Mouse (Mus musculus): ENCODE data around the gene Taf3. TPM values are rescaled to one million over a fixed set of nuclear protein-coding genes. Genes with fewer than 3 reads are reported as not detected.

The Taf3 gene
- polyA plus RNA-seq, 1 experiment from 2014 or later, result 13.9 TPM

- Histone ChIP-seq H3K9ac (ENCODE audit: low read depth, low read length) (no peak overlapping the region), H3K4me1 (ENCODE audit: control insufficient read depth, insufficient read depth, low read length) (no peaks in the 10 kb centered on the region), H3K4me3 (ENCODE audit: low read depth, low read length) (no peak overlapping the region), H3K4me2 (ENCODE audit: low read length) (no peak overlapping the region), H3K27ac (ENCODE audit: low read length) (no peak overlapping the region), H3K9me3 (replicated peaks; ENCODE audit: control insufficient read depth, low read length, poor library complexity, severe bottlenecking) (no peaks in the 10 kb centered on the region), H3K27me3 (ENCODE audit: control insufficient read depth, insufficient read depth, low read depth, low read length) (no peaks in the 10 kb centered on the region), H3K36me3 (ENCODE audit: control insufficient read depth, insufficient read depth, low read length) (no peaks in the 10 kb centered on the region)
- no peak for ATAC-seq
- WGBS, result 91% methylated on average over 3 of the region's 3 CpGs
Measured at GRCm38 (mm10) chr2:9971927-9972326, 76.5 kb downstream of the Taf3 start.

DNA sequence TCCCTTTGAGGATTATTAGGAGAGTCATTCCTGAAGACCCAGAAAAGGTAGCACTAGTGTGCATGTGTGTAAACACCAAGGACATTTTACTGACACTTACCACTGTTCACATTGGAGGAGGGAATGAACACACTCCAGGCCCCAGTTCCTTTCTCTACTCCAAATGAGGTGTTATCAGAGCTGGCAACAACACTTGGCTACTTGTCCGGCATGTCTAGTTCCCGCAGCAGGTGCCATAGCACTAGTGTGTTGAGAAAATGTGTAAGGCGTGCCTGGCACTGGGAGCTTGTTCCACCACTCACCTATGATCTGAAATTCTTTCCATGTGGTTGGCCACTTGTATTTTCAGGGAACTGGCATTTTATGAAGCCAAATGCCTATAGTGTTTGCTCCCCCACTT, 77.8 kb downstream of the Taf3 start:
- no peak for ATAC-seq
- Histone ChIP-seq H3K27ac (ENCODE audit: low read length) (no peak overlapping the region), H3K4me3 (ENCODE audit: low read depth, low read length) (no peak overlapping the region), H3K9me3 (replicated peaks; ENCODE audit: control insufficient read depth, low read length, poor library complexity, severe bottlenecking) (no peaks in the 10 kb centered on the region), H3K27me3 (ENCODE audit: control insufficient read depth, insufficient read depth, low read depth, low read length) (no peaks in the 10 kb centered on the region), H3K4me2 (ENCODE audit: low read length) (no peak overlapping the region), H3K36me3 (ENCODE audit: control insufficient read depth, insufficient read depth, low read length) (no peaks in the 10 kb centered on the region), H3K4me1 (ENCODE audit: control insufficient read depth, insufficient read depth, low read length) (no peaks in the 10 kb centered on the region), H3K9ac (ENCODE audit: low read depth, low read length) (no peak overlapping the region)
- 94% methylated on average over 3 of the region's 3 CpGs for WGBS

DNA sequence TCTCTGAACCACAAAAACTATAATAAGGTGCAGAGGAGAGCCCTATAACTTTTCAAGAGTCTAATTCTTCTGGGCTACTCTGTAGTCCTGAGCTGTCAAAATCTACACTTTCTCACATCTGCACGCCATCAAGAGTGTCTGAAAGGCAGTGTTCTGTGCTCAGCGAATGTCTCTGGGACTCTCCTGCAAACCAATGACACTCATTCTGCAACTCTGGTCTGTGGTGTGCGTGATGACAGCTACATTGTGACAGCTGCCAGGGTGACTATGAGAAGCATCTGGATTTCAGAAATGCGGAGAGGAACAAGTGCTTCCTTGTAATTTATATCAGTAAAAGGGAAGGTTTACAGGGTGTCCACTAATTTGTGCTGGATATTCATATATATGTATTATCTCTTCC, 78.2 kb downstream of the Taf3 start:
- no peak overlapping the region for H3K9ac ChIP-seq (ENCODE audit: low read depth, low read length)
- no peak overlapping the region for H3K4me3 ChIP-seq (ENCODE audit: low read depth, low read length)
- H3K9me3 ChIP-seq (replicated peaks; ENCODE audit: control insufficient read depth, low read length, poor library complexity, severe bottlenecking), result no peaks in the 10 kb centered on the region
- no peaks in the 10 kb centered on the region for H3K27me3 ChIP-seq (ENCODE audit: control insufficient read depth, insufficient read depth, low read depth, low read length)
- no peaks in the 10 kb centered on the region for H3K4me1 ChIP-seq (ENCODE audit: control insufficient read depth, insufficient read depth, low read length)
- no peaks in the 10 kb centered on the region for H3K36me3 ChIP-seq (ENCODE audit: control insufficient read depth, insufficient read depth, low read length)
- WGBS, result 80% methylated on average over 4 of the region's 4 CpGs
- no peak for ATAC-seq
- no peak overlapping the region for H3K27ac ChIP-seq (ENCODE audit: low read length)
- no peak overlapping the region for H3K4me2 ChIP-seq (ENCODE audit: low read length)

- H3K27me3 ChIP-seq (ENCODE audit: control insufficient read depth, insufficient read depth, low read depth, low read length), result no peaks in the 10 kb centered on the region
- H3K27ac ChIP-seq (ENCODE audit: low read length), result no peak overlapping the region
- H3K4me3 ChIP-seq (ENCODE audit: low read depth, low read length), result no peak overlapping the region
- H3K36me3 ChIP-seq (ENCODE audit: control insufficient read depth, insufficient read depth, low read length), result no peaks in the 10 kb centered on the region
- H3K9me3 ChIP-seq (replicated peaks; ENCODE audit: control insufficient read depth, low read length, poor library complexity, severe bottlenecking), result no peaks in the 10 kb centered on the region
- no peak for ATAC-seq
- H3K4me1 ChIP-seq (ENCODE audit: control insufficient read depth, insufficient read depth, low read length), result no peaks in the 10 kb centered on the region
- no peak overlapping the region for H3K9ac ChIP-seq (ENCODE audit: low read depth, low read length)
- H3K4me2 ChIP-seq (ENCODE audit: low read length), result no peak overlapping the region
- 90% methylated on average over 5 of the region's 5 CpGs for WGBS
Measured at GRCm38 (mm10) chr2:9969734-9970133, 78.7 kb downstream of the Taf3 start.

- WGBS, result 83% methylated on average over 1 of the region's 1 CpGs
Measured at GRCm38 (mm10) chr2:9966634-9967033, 81.8 kb downstream of the Taf3 start.

GRCm38 (mm10) chr2:9965608-9966007, 82.8 kb downstream of the Taf3 start:
- Histone ChIP-seq H3K27me3 (ENCODE audit: control insufficient read depth, insufficient read depth, low read depth, low read length) (no peaks in the 10 kb centered on the region), H3K27ac (ENCODE audit: low read length) (no peak overlapping the region), H3K36me3 (ENCODE audit: control insufficient read depth, insufficient read depth, low read length) (no peaks in the 10 kb centered on the region), H3K9ac (ENCODE audit: low read depth, low read length) (no peak overlapping the region), H3K4me2 (ENCODE audit: low read length) (no peak overlapping the region), H3K4me3 (ENCODE audit: low read depth, low read length) (no peak overlapping the region), H3K9me3 (replicated peaks; ENCODE audit: control insufficient read depth, low read length, poor library complexity, severe bottlenecking) (no peaks in the 10 kb centered on the region), H3K4me1 (ENCODE audit: control insufficient read depth, insufficient read depth, low read length) (no peaks in the 10 kb centered on the region)
- WGBS, result 80% methylated on average over 1 of the region's 1 CpGs
- ATAC-seq, result no peak

More at GRCm38 (mm10) chr2:9966634-9967033, 81.8 kb downstream of the Taf3 start:
- H3K9ac ChIP-seq (ENCODE audit: low read depth, low read length), result no peak overlapping the region
- no peaks in the 10 kb centered on the region for H3K9me3 ChIP-seq (replicated peaks; ENCODE audit: control insufficient read depth, low read length, poor library complexity, severe bottlenecking)
- ATAC-seq, result no peak
- no peaks in the 10 kb centered on the region for H3K4me1 ChIP-seq (ENCODE audit: control insufficient read depth, insufficient read depth, low read length)
- no peak overlapping the region for H3K27ac ChIP-seq (ENCODE audit: low read length)
- no peak overlapping the region for H3K4me3 ChIP-seq (ENCODE audit: low read depth, low read length)
- no peak overlapping the region for H3K4me2 ChIP-seq (ENCODE audit: low read length)
- H3K36me3 ChIP-seq (ENCODE audit: control insufficient read depth, insufficient read depth, low read length), result no peaks in the 10 kb centered on the region
- H3K27me3 ChIP-seq (ENCODE audit: control insufficient read depth, insufficient read depth, low read depth, low read length), result no peaks in the 10 kb centered on the region

DNA sequence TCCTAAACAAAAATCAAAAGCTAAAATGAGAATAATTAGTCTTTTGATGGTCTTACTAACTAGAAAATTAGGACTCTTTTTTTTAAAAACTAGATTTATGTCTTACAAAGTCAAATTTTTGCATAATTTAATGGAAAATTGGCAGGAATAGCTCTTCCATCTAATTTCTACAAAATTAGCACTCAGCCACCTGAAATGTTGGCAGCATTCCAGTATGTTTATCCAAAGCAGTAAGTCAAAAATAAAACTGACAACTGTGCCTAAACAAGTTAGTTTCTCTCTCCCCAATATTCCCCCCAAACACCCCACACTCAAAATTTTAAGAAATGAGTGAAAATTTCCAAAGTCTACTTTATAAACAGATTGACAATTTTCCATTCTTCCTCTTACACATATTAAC, 85.5 kb downstream of the Taf3 start:
- H3K4me1 ChIP-seq (ENCODE audit: control insufficient read depth, insufficient read depth, low read length), result no peaks in the 10 kb centered on the region
- no peak overlapping the region for H3K4me3 ChIP-seq (ENCODE audit: low read depth, low read length)
- H3K9me3 ChIP-seq (replicated peaks; ENCODE audit: control insufficient read depth, low read length, poor library complexity, severe bottlenecking), result no peaks in the 10 kb centered on the region
- H3K27me3 ChIP-seq (ENCODE audit: control insufficient read depth, insufficient read depth, low read depth, low read length), result no peaks in the 10 kb centered on the region
- H3K4me2 ChIP-seq (ENCODE audit: low read length), result no peak overlapping the region
- no peaks in the 10 kb centered on the region for H3K36me3 ChIP-seq (ENCODE audit: control insufficient read depth, insufficient read depth, low read length)
- H3K9ac ChIP-seq (ENCODE audit: low read depth, low read length), result no peak overlapping the region
- no peak for ATAC-seq
- H3K27ac ChIP-seq (ENCODE audit: low read length), result no peak overlapping the region

- peaks cover 4% of the 10 kb centered on the region for H3K4me1 ChIP-seq (ENCODE audit: control insufficient read depth, insufficient read depth, low read length)
- H3K27ac ChIP-seq (ENCODE audit: low read length), result no peak overlapping the region
- no peak overlapping the region for H3K4me3 ChIP-seq (ENCODE audit: low read depth, low read length)
- no peaks in the 10 kb centered on the region for H3K9me3 ChIP-seq (replicated peaks; ENCODE audit: control insufficient read depth, low read length, poor library complexity, severe bottlenecking)
- H3K4me2 ChIP-seq (ENCODE audit: low read length), result no peak overlapping the region
- no peak for ATAC-seq
- no peak overlapping the region for H3K9ac ChIP-seq (ENCODE audit: low read depth, low read length)
- no peaks in the 10 kb centered on the region for H3K36me3 ChIP-seq (ENCODE audit: control insufficient read depth, insufficient read depth, low read length)
- H3K27me3 ChIP-seq (ENCODE audit: control insufficient read depth, insufficient read depth, low read depth, low read length), result no peaks in the 10 kb centered on the region
- WGBS, result 75% methylated on average over 3 of the region's 3 CpGs
Measured at GRCm38 (mm10) chr2:9961708-9962107, 86.7 kb downstream of the Taf3 start.

- no peak overlapping the region for H3K4me3 ChIP-seq (ENCODE audit: low read depth, low read length)
- WGBS, result 66% methylated on average over 6 of the region's 6 CpGs
- no peak overlapping the region for H3K27ac ChIP-seq (ENCODE audit: low read length)
- H3K4me2 ChIP-seq (ENCODE audit: low read length), result no peak overlapping the region
- ATAC-seq, result peak; percentile 44; the same call in 1 of the 2 replicates
- H3K9me3 ChIP-seq (replicated peaks; ENCODE audit: control insufficient read depth, low read length, poor library complexity, severe bottlenecking), result no peaks in the 10 kb centered on the region
- H3K27me3 ChIP-seq (ENCODE audit: control insufficient read depth, insufficient read depth, low read depth, low read length), result no peaks in the 10 kb centered on the region
- H3K9ac ChIP-seq (ENCODE audit: low read depth, low read length), result no peak overlapping the region
- H3K36me3 ChIP-seq (ENCODE audit: control insufficient read depth, insufficient read depth, low read length), result no peaks in the 10 kb centered on the region
- peaks cover 4% of the 10 kb centered on the region for H3K4me1 ChIP-seq (ENCODE audit: control insufficient read depth, insufficient read depth, low read length)
Measured at GRCm38 (mm10) chr2:9958011-9958410, 90.4 kb downstream of the Taf3 start.

DNA sequence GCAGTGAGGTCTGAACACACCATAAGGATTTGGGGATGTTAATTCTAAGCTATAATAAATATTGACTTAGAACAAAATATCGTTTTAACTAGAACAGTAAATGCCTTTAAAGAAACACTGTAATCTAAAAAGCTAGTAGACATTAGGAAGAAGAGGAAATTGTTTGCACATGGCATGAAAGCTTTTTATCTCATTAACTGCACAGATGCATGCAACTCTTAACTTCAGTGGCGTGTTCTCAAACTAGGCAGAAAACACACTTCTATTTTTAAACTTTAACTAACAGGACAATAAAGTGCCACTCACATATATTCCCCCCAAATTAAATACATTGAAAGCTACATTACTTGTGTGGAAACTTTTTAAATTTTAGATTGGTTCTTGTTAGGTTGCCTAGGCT, 91.8 kb downstream of the Taf3 start:
- Histone ChIP-seq H3K27me3 (ENCODE audit: control insufficient read depth, insufficient read depth, low read depth, low read length) (no peaks in the 10 kb centered on the region), H3K9ac (ENCODE audit: low read depth, low read length) (no peak overlapping the region), H3K9me3 (replicated peaks; ENCODE audit: control insufficient read depth, low read length, poor library complexity, severe bottlenecking) (no peaks in the 10 kb centered on the region), H3K4me2 (ENCODE audit: low read length) (no peak overlapping the region), H3K36me3 (ENCODE audit: control insufficient read depth, insufficient read depth, low read length) (no peaks in the 10 kb centered on the region), H3K27ac (ENCODE audit: low read length) (no peak overlapping the region), H3K4me1 (ENCODE audit: control insufficient read depth, insufficient read depth, low read length) (peaks cover 4% of the 10 kb centered on the region), H3K4me3 (ENCODE audit: low read depth, low read length) (no peak overlapping the region)
- ATAC-seq, result no peak
- 80% methylated on average over 2 of the region's 2 CpGs for WGBS

Measured in midbrain, embryonic 16.5 days (tissue).